Mouse (Mus musculus): ENCODE data around the gene Trmt2a.
"Not testable (repeated sequence)": the region's sequence is repeated elsewhere in the genome, so short reads cannot be mapped to it uniquely, and the experiment has no call there.

The Trmt2a gene

DNA sequence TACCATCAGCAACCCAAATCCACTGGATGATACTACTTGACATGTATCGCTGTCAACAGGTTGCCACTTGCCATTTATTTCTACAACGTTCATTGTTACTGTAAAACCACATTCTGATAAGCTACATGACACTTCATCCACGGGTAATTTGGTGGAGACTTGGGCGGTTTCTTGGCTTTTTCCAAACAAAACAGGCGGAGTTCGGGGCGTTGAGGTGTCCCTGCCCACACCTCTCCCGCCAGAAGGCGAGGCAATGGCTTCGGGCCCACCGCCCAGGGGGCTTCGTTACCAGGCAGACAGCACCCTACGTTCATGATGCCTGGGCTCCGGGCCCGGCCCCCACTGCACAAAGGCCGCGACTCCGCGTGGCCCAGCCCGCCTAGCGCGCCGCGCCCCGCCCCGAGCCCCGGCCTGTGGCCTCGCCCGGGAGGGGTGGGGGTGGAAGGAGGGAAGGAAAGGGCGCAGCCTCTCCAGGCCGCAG, 40.1 kb downstream of the Trmt2a start:
- peak; percentile 82 to 92 for DNase-seq (ENCODE audit: low spot score in 2 of 2)

GRCm38 (mm10) chr16:18289067-18289588, 40.6 kb downstream of the Trmt2a start, which contains the start of gene Dgcr8:
Gene Dgcr8 (minus strand): TSS chr16:18289246.
- peak; percentile 98 to 99 for DNase-seq (ENCODE audit: low spot score in 2 of 2)

DNA sequence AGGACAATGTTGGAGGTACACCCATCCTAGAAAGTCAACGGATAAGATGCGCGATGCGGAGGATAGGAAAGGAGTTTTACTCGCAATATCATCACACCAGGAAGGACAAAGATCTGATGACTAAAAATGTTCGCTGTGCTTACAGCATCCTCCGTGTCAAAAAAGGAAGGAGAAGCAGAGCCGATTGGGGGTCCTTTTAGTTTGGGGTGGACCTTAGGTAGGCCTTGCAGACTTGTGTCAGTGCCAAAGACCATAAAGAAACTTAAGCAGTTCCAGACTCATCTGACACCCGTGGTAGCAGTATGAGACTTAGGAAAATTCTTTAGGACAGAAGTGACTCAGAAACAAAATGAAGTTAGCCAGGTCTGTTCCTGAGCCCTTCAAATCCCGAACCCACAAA, 41.1 kb downstream of the Trmt2a start:
- DNase-seq (ENCODE audit: low spot score in 2 of 2) = not testable (repeated sequence)

Data from spleen, postnatal 4 days (tissue).